Mouse (Mus musculus): ENCODE data around the gene Ly6g6e. TPM values are rescaled to one million over a fixed set of nuclear protein-coding genes. Genes with fewer than 3 reads are reported as not detected.
"Not testable (repeated sequence)": the region's sequence is repeated elsewhere in the genome, so short reads cannot be mapped to it uniquely, and the experiment has no call there.

The Ly6g6e gene
- polyA plus RNA-seq, 1 experiment from 2014 or later, result 0.21 TPM

DNA sequence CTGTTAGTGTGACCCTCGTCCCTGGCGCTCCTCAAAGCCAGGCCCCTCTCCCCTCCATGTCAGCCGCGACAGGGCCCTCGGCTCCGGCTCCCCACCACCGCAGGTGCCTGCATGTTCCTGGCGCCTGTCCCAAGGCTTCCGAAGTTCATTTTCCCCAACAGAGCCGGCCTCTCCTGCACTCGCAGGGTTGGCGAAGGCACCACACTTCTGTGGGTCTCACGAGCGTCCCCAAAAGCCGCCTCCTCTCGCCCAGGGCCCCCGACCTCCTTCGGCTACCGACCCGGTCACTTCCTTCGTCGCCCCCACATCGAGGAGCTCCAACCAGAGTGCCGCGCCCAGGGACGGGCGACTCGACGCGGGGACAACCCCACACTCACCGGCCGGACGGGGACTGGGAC lies 44.0 kb downstream of the Ly6g6e start:
- Histone ChIP-seq H3K9ac (peak overlapping the region; percentile 84), H3K9me3 (no peaks in the 10 kb centered on the region), H3K27me3 (replicated peaks) (no peaks in the 10 kb centered on the region), H3K4me2 (peak overlapping the region; percentile 92), H3K4me1 (peaks cover 27% of the 10 kb centered on the region), H3K27ac (peak overlapping the region; percentile 78), H3K4me3 (peak overlapping the region; percentile 77), H3K36me3 (replicated peaks) (peaks cover 32% of the 10 kb centered on the region)
- no peak for ATAC-seq (replicated peaks)
- under 1% methylated on average over 33 of the region's 33 CpGs for WGBS

DNA sequence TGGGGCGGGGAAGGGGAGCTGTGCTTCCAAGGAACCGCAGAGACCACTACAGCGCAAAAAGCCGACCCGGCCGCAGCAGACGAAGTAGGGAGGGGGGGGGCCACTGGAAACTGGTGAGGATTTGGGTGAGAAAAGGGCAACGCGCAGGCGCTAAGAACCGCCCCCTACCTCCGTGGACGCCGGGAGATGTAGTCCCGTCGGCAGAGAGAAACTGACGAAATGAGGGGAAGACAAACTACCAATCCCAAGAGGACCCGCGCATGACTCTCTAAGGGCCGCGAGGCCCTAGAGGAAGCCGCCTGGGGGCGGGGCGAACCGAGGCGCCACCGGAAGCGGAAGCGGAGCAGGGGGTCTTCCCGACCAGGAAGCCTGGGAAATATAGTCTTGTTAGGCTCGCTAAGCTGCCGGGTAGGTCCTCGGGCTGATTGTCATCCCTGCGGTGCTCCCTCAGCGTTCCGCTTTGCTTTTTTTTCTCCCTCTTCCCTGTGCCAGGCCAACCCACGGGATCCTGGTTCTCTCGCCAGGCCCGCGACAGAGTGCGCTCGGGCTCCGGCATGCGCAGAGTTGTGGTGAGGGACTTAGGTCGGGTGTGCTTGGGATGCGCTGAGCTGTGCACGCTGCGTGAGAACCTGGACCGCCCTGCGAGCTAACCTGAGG lies 44.6 kb downstream of the Ly6g6e start, which contains the start of gene Gpank1:
Gene Gpank1 (plus strand): TSS at position 313 of the 657 bp plus-strand sequence.
- H3K4me3 ChIP-seq, result peak within 1 kb of the TSS; percentile 77
- H3K9me3 ChIP-seq, result no peaks in the 10 kb centered on the region
- H3K27ac ChIP-seq, result peak within 1 kb of the TSS; percentile 90
- H3K36me3 ChIP-seq (replicated peaks), result peaks cover 27% of the 10 kb centered on the region
- peak; percentile 94 for ATAC-seq (replicated peaks)
- H3K4me1 ChIP-seq, result peaks cover 32% of the 10 kb centered on the region
- peak within 1 kb of the TSS; percentile 92 for H3K4me2 ChIP-seq
- H3K27me3 ChIP-seq (replicated peaks), result no peaks in the 10 kb centered on the region
- H3K9ac ChIP-seq, result peak within 1 kb of the TSS; percentile 84
- under 1% methylated on average over 50 of the region's 50 CpGs for WGBS

DNA sequence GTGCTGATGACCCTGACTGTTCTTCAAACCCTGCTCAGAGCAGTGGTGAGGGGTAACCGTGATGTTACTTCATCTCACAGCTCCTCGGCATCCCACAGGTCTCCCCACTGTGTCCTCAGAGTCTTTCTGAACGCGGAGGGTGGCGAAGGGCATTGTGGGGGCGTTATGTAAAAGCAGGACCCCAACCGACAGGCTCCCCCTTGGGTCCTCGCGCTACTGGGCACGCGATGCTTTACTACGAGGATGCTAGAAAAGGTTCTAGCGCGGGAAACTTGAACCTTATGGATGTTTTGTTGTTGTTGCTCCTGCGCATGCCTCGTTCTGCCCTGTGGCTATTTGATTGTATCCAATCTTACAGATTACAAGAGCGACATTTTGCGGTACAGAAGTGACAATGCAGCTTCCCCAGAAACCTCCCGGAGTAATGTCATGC lies 45.2 kb downstream of the Ly6g6e start, which contains the start of gene Csnk2b:
Gene Csnk2b (minus strand): TSS at position 183 of the 433 bp plus-strand sequence.
- Histone ChIP-seq H3K9ac (peak within 1 kb of the TSS; percentile 84), H3K27me3 (replicated peaks) (no peaks in the 10 kb centered on the region), H3K27ac (peak within 1 kb of the TSS; percentile 90), H3K9me3 (no peaks in the 10 kb centered on the region), H3K4me2 (peak within 1 kb of the TSS; percentile 92), H3K4me1 (peaks cover 38% of the 10 kb centered on the region), H3K4me3 (peak within 1 kb of the TSS; percentile 77), H3K36me3 (replicated peaks) (peaks cover 23% of the 10 kb centered on the region)
- no peak; the same call in 1 of the 2 replicates for ATAC-seq (replicated peaks)
- WGBS, result under 1% methylated on average over 19 of the region's 19 CpGs

DNA sequence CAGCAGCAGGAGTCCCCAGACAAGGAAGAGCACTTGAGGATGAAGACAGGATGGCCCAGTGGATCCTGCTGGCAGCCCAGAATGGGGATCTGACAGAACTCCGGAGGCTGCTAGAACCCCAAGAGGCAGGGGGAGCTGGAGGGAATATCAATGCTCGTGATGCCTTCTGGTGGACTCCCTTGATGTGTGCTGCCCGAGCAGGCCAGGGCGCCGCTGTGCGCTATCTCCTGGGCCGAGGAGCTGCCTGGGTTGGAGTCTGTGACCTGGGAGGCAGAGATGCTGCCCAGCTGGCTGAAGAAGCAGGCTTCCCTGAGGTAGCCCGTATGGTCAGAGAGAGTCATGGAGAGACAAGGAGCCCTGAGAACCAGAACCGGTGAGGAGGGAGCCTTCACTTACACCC lies 46.6 kb downstream of the Ly6g6e start:
- H3K27ac ChIP-seq, result not testable (repeated sequence)
- peaks cover 48% of the 10 kb centered on the region for H3K4me1 ChIP-seq

DNA sequence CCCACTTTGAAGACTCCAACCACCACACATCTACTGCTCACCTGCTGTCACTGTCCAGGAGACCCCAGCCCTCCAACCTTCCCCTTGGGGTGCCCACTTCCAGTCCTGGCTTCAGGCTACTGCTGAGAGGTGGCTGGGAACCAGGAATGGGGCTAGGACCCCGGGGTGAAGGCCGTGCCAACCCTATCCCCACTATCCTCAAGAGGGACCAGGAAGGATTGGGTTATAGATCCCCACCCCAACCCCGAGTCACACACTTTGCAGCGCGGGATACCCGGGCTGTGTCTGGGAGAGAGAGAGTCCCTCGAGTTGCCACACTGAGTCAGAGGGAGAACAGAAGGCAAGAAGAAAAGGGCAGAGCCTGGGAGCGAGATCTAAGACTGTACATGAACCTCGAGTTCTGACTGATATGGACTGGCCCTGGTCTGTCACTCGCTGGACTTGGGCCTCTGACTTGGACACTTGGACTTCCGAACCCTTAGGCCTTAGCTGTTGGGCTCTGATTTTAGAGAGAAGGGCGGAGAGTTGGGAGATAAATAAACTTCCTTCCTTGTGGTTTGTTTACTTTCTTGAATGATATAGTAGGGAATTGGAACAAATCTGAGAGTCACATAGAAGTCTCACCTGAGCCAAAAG lies 47.7 kb downstream of the Ly6g6e start:
- H3K9ac ChIP-seq; H3K27me3 ChIP-seq (replicated peaks); H3K9me3 ChIP-seq; H3K4me3 ChIP-seq; H3K4me2 ChIP-seq; ATAC-seq (replicated peaks); H3K27ac ChIP-seq: not testable (repeated sequence)
- WGBS, result 92% methylated on average over 12 of the region's 12 CpGs
- H3K4me1 ChIP-seq, result peaks cover 57% of the 10 kb centered on the region
- peaks cover 10% of the 10 kb centered on the region; the same call in 1 of the 2 replicates for H3K36me3 ChIP-seq (replicated peaks)

More for the DNA sequence above, 46.6 kb downstream of the Ly6g6e start:
- H3K9me3 ChIP-seq; H3K4me3 ChIP-seq; H3K9ac ChIP-seq; H3K27me3 ChIP-seq (replicated peaks); H3K4me2 ChIP-seq; ATAC-seq (replicated peaks): not testable (repeated sequence)
- peaks cover 14% of the 10 kb centered on the region; the same call in 1 of the 2 replicates for H3K36me3 ChIP-seq (replicated peaks)
- WGBS, result 93% methylated on average over 9 of the region's 9 CpGs

DNA sequence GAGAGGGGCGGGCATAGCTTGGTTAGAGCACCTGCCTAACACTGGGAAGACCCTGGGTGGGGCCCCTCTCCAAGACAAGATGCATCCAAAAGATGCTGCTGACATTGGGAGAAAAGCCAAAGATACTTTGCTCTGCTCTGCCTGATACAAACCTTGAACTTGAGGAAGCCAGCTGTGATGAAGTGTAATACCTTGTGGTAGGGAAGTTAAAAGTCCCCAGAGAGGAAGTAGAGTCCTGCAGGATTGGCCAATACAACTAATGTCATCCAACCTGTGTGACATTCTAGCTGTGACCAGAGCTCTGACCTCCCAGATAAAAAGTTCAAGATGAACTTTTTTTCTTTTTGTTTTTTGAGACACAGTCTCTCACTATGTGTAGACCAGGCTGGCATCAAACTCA lies 48.4 kb downstream of the Ly6g6e start:
- no peaks in the 10 kb centered on the region for H3K9me3 ChIP-seq
- H3K27me3 ChIP-seq (replicated peaks), result no peaks in the 10 kb centered on the region
- H3K4me1 ChIP-seq, result peaks cover 51% of the 10 kb centered on the region
- peak overlapping the region; percentile 77; the same call in 1 of the 2 replicates for H3K9ac ChIP-seq
- no peak overlapping the region for H3K27ac ChIP-seq
- no peak for ATAC-seq (replicated peaks)
- WGBS, result 100% methylated on average over 1 of the region's 1 CpGs
- H3K4me3 ChIP-seq, result no peak overlapping the region
- peaks cover 7% of the 10 kb centered on the region; the same call in 1 of the 2 replicates for H3K36me3 ChIP-seq (replicated peaks)
- H3K4me2 ChIP-seq, result 0 out of 2 replicates have a peak overlapping the region, but pooled peaks have one; percentile 65

DNA sequence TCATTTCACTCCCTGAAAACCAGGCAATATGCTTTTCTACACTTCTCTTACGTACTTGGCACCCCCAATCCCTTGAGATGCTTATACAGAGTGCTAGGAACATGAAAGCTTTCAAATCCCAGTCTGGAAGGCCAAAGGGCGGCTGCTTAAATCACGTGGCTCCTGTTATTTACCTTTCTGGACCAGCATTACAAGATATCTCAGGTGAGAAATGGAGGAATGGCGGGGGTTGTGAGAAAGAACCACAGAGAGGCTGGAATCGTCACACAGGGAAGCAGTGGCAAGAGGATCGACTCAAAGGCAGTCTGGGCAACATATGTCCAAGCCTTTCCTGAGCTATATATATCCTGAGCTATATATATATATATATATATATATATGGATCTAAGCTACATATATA lies 48.9 kb downstream of the Ly6g6e start:
- Histone ChIP-seq H3K27me3 (replicated peaks) (no peaks in the 10 kb centered on the region), H3K4me3 (peak overlapping the region; percentile 63), H3K36me3 (replicated peaks) (peaks cover 7% of the 10 kb centered on the region; the same call in 1 of the 2 replicates), H3K9me3 (no peaks in the 10 kb centered on the region), H3K4me2 (peak overlapping the region; percentile 65), H3K9ac (peak overlapping the region; percentile 77), H3K27ac (peak overlapping the region; percentile 71), H3K4me1 (peaks cover 46% of the 10 kb centered on the region)
- no peak for ATAC-seq (replicated peaks)
- 32% methylated on average over 6 of the region's 6 CpGs for WGBS

DNA sequence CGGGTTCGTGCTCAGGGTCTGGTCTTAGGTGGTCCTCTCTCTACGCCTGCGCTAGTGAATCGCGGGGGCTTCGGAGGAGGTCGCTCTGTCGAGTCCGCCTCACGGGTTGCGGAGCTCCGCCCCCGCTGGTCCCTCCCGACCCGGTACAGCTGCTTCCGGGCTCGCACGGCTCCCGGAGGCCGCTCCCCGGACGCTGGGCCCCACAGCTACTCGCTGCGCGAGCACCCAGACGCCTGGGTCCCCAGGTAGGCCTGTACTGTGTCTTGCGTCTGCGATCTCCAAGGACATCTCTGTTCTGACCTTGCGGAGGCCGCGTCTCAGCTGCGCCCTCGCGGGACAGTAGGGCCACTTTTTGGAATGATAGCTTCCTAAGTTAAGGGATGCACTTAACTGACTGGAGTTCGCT lies 49.5 kb downstream of the Ly6g6e start, which contains the start of gene D17H6S53E:
Gene D17H6S53E (plus strand): TSS at position 168 of the 406 bp plus-strand sequence.
- no peaks in the 10 kb centered on the region for H3K27me3 ChIP-seq (replicated peaks)
- H3K4me2 ChIP-seq, result peak within 1 kb of the TSS; percentile 65
- no peaks in the 10 kb centered on the region for H3K9me3 ChIP-seq
- peaks cover 45% of the 10 kb centered on the region for H3K4me1 ChIP-seq
- H3K4me3 ChIP-seq, result peak within 1 kb of the TSS; percentile 63
- H3K27ac ChIP-seq, result peak within 1 kb of the TSS; percentile 71
- H3K36me3 ChIP-seq (replicated peaks), result peaks cover 7% of the 10 kb centered on the region; the same call in 1 of the 2 replicates
- H3K9ac ChIP-seq, result peak within 1 kb of the TSS; percentile 77
- 1% methylated on average over 36 of the region's 36 CpGs for WGBS
- peak; percentile 31; the same call in 1 of the 2 replicates for ATAC-seq (replicated peaks)

DNA sequence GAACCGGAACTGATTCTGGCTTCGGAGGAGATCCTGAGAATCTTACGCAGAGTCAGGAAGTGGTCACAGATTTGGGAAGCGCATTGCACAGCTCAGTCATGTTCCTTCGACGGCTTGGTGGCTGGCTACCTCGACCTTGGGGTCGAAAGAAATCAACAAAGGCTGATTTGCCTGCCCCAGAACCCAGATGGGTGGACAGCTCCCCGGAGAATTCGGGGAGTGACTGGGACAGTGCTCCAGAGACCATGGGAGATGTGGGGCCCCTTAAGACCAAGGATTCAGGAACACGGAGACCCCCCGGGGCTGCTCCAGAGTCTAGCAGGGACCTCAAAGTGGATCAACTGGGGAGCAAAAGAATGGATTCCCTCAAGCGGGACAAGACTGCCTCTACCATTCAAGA lies 50.3 kb downstream of the Ly6g6e start:
- no peaks in the 10 kb centered on the region for H3K27me3 ChIP-seq (replicated peaks)
- H3K36me3 ChIP-seq (replicated peaks), result peaks cover 7% of the 10 kb centered on the region; the same call in 1 of the 2 replicates
- no peak overlapping the region for H3K27ac ChIP-seq
- ATAC-seq (replicated peaks), result no peak
- peaks cover 45% of the 10 kb centered on the region for H3K4me1 ChIP-seq
- H3K4me3 ChIP-seq, result peak overlapping the region; percentile 63
- peak overlapping the region; percentile 65 for H3K4me2 ChIP-seq
- H3K9me3 ChIP-seq, result no peaks in the 10 kb centered on the region
- H3K9ac ChIP-seq, result peak overlapping the region; percentile 77; the same call in 1 of the 2 replicates
- WGBS, result 70% methylated on average over 13 of the region's 13 CpGs

Other genes starting within 250 kb of the Ly6g6e start
- 41.2 and 50.4 TPM in 2 replicates for gene Stk19, start 240.0 kb upstream of the Ly6g6e start, polyA plus RNA-seq (2015; fragmentation: Nextera tagmentation; extraction: Ambion mirVana)
- 75.0 and 79.1 TPM in 2 replicates for gene Dxo, start 239.9 kb upstream of the Ly6g6e start, polyA plus RNA-seq (2015; fragmentation: Nextera tagmentation; extraction: Ambion mirVana)
- 67.4 and 73.8 TPM in 2 replicates for gene Skiv2l, start 226.7 kb upstream of the Ly6g6e start, polyA plus RNA-seq (2015; fragmentation: Nextera tagmentation; extraction: Ambion mirVana)
- gene Nelfe, start 226.5 kb upstream of the Ly6g6e start, polyA plus RNA-seq (2015; fragmentation: Nextera tagmentation; extraction: Ambion mirVana), result 76.3 and 82.3 TPM in 2 replicates
- gene Cfb, start 214.4 kb upstream of the Ly6g6e start, polyA plus RNA-seq (2015; fragmentation: Nextera tagmentation; extraction: Ambion mirVana), result 2.6 and 3.3 TPM in 2 replicates
- gene Zbtb12, start 197.4 kb upstream of the Ly6g6e start, polyA plus RNA-seq (2015; fragmentation: Nextera tagmentation; extraction: Ambion mirVana), result 17.4 and 17.5 TPM in 2 replicates
- 0.18 TPM in 1 of 2 replicates, not detected in the other for gene Gm20547, start 194.9 kb upstream of the Ly6g6e start, polyA plus RNA-seq (2015; fragmentation: Nextera tagmentation; extraction: Ambion mirVana)
- gene C2, start 178.6 kb upstream of the Ly6g6e start, polyA plus RNA-seq (2015; fragmentation: Nextera tagmentation; extraction: Ambion mirVana), result 2.1 and 3.1 TPM in 2 replicates
- 113 and 119 TPM in 2 replicates for gene Ehmt2, start 178.4 kb upstream of the Ly6g6e start, polyA plus RNA-seq (2015; fragmentation: Nextera tagmentation; extraction: Ambion mirVana)
- not detected in 2 replicates for gene Slc44a4, start 162.4 kb upstream of the Ly6g6e start, polyA plus RNA-seq (2015; fragmentation: Nextera tagmentation; extraction: Ambion mirVana)
- 36.1 and 41.1 TPM in 2 replicates for gene Neu1, start 145.6 kb upstream of the Ly6g6e start, polyA plus RNA-seq (2015; fragmentation: Nextera tagmentation; extraction: Ambion mirVana)
- 0.24 and 0.31 TPM in 2 replicates for gene Hspa1b, start 117.7 kb upstream of the Ly6g6e start, polyA plus RNA-seq (2015; fragmentation: Nextera tagmentation; extraction: Ambion mirVana)
- not detected in 2 replicates for gene Gm20481, start 107.0 kb upstream of the Ly6g6e start, polyA plus RNA-seq (2015; fragmentation: Nextera tagmentation; extraction: Ambion mirVana)
- 12.7 and 13.3 TPM in 2 replicates for gene Hspa1a, start 104.7 kb upstream of the Ly6g6e start, polyA plus RNA-seq (2015; fragmentation: Nextera tagmentation; extraction: Ambion mirVana)
- gene Hspa1l, start 104.2 kb upstream of the Ly6g6e start, polyA plus RNA-seq (2015; fragmentation: Nextera tagmentation; extraction: Ambion mirVana), result 1.2 and 1.5 TPM in 2 replicates
- 103 and 111 TPM in 2 replicates for gene Lsm2, start 95.0 kb upstream of the Ly6g6e start, polyA plus RNA-seq (2015; fragmentation: Nextera tagmentation; extraction: Ambion mirVana)
- 63.1 and 70.2 TPM in 2 replicates for gene Vars, start 75.9 kb upstream of the Ly6g6e start, polyA plus RNA-seq (2015; fragmentation: Nextera tagmentation; extraction: Ambion mirVana)
- 0.06 and 0.15 TPM in 2 replicates for gene Vwa7, start 60.3 kb upstream of the Ly6g6e start, polyA plus RNA-seq (2015; fragmentation: Nextera tagmentation; extraction: Ambion mirVana)
- gene Sapcd1, start 48.9 kb upstream of the Ly6g6e start, polyA plus RNA-seq (2015; fragmentation: Nextera tagmentation; extraction: Ambion mirVana), result 2.5 and 2.7 TPM in 2 replicates
- gene Msh5, start 30.2 kb upstream of the Ly6g6e start, polyA plus RNA-seq (2015; fragmentation: Nextera tagmentation; extraction: Ambion mirVana), result 1.6 and 3.3 TPM in 2 replicates
- 62.4 and 72.1 TPM in 2 replicates for gene Clic1, start 26.9 kb upstream of the Ly6g6e start, polyA plus RNA-seq (2015; fragmentation: Nextera tagmentation; extraction: Ambion mirVana)
- 337 and 380 TPM in 2 replicates for gene Ddah2, start 17.9 kb upstream of the Ly6g6e start, polyA plus RNA-seq (2015; fragmentation: Nextera tagmentation; extraction: Ambion mirVana)
- 0.31 TPM in 1 of 2 replicates, not detected in the other for gene Ly6g6c, start 11.5 kb upstream of the Ly6g6e start, polyA plus RNA-seq (2015; fragmentation: Nextera tagmentation; extraction: Ambion mirVana)
- gene Mpig6b, start 10.7 kb upstream of the Ly6g6e start, polyA plus RNA-seq (2015; fragmentation: Nextera tagmentation; extraction: Ambion mirVana), result 0.21 and 0.43 TPM in 2 replicates
- gene Ly6g6d, start 1.2 kb downstream of the Ly6g6e start, polyA plus RNA-seq (2015; fragmentation: Nextera tagmentation; extraction: Ambion mirVana), result 1.9 and 2.5 TPM in 2 replicates
- not detected in 2 replicates for gene Ly6g6f, start 8.7 kb downstream of the Ly6g6e start, polyA plus RNA-seq (2015; fragmentation: Nextera tagmentation; extraction: Ambion mirVana)
- 105 and 113 TPM in 2 replicates for gene Abhd16a, start 12.4 kb downstream of the Ly6g6e start, polyA plus RNA-seq (2015; fragmentation: Nextera tagmentation; extraction: Ambion mirVana)
- not detected in 2 replicates for gene Ly6g5c, start 31.4 kb downstream of the Ly6g6e start, polyA plus RNA-seq (2015; fragmentation: Nextera tagmentation; extraction: Ambion mirVana)
- gene Ly6g5b, start 38.5 kb downstream of the Ly6g6e start, polyA plus RNA-seq (2015; fragmentation: Nextera tagmentation; extraction: Ambion mirVana), result 1.1 and 2.2 TPM in 2 replicates
- 25.9 and 28.9 TPM in 2 replicates for gene Gpank1, start 44.6 kb downstream of the Ly6g6e start, polyA plus RNA-seq (2015; fragmentation: Nextera tagmentation; extraction: Ambion mirVana)
- gene Csnk2b, start 45.2 kb downstream of the Ly6g6e start, polyA plus RNA-seq (2015; fragmentation: Nextera tagmentation; extraction: Ambion mirVana), result 316 and 319 TPM in 2 replicates
- 8.3 and 9.6 TPM in 2 replicates for gene D17H6S53E, start 49.5 kb downstream of the Ly6g6e start, polyA plus RNA-seq (2015; fragmentation: Nextera tagmentation; extraction: Ambion mirVana)
- gene Apom, start 55.1 kb downstream of the Ly6g6e start, polyA plus RNA-seq (2015; fragmentation: Nextera tagmentation; extraction: Ambion mirVana), result 0.56 and 1.4 TPM in 2 replicates
- 82.9 and 83.4 TPM in 2 replicates for gene Bag6, start 58.3 kb downstream of the Ly6g6e start, polyA plus RNA-seq (2015; fragmentation: Nextera tagmentation; extraction: Ambion mirVana)
- gene Prrc2a, start 88.0 kb downstream of the Ly6g6e start, polyA plus RNA-seq (2015; fragmentation: Nextera tagmentation; extraction: Ambion mirVana), result 188 and 203 TPM in 2 replicates
- gene Aif1, start 99.2 kb downstream of the Ly6g6e start, polyA plus RNA-seq (2015; fragmentation: Nextera tagmentation; extraction: Ambion mirVana), result 7.3 and 8.2 TPM in 2 replicates
- 7.6 and 9.2 TPM in 2 replicates for gene Lst1, start 111.5 kb downstream of the Ly6g6e start, polyA plus RNA-seq (2015; fragmentation: Nextera tagmentation; extraction: Ambion mirVana)
- 0.58 and 0.78 TPM in 2 replicates for gene Ltb, start 117.5 kb downstream of the Ly6g6e start, polyA plus RNA-seq (2015; fragmentation: Nextera tagmentation; extraction: Ambion mirVana)
- not detected in 2 replicates for gene Tnf, start 125.1 kb downstream of the Ly6g6e start, polyA plus RNA-seq (2015; fragmentation: Nextera tagmentation; extraction: Ambion mirVana)
- gene Lta, start 128.4 kb downstream of the Ly6g6e start, polyA plus RNA-seq (2015; fragmentation: Nextera tagmentation; extraction: Ambion mirVana), result 0.32 and 0.69 TPM in 2 replicates
- gene Gm16181, start 143.9 kb downstream of the Ly6g6e start, polyA plus RNA-seq (2015; fragmentation: Nextera tagmentation; extraction: Ambion mirVana), result 1.6 TPM in 1 of 2 replicates, not detected in the other
- gene Atp6v1g2, start 156.8 kb downstream of the Ly6g6e start, polyA plus RNA-seq (2015; fragmentation: Nextera tagmentation; extraction: Ambion mirVana), result 94.4 and 100 TPM in 2 replicates
- gene Nfkbil1, start 158.9 kb downstream of the Ly6g6e start, polyA plus RNA-seq (2015; fragmentation: Nextera tagmentation; extraction: Ambion mirVana), result 11.7 and 11.8 TPM in 2 replicates
- 379 and 391 TPM in 2 replicates for gene Ddx39b, start 164.8 kb downstream of the Ly6g6e start, polyA plus RNA-seq (2015; fragmentation: Nextera tagmentation; extraction: Ambion mirVana)
- 93.4 and 105 TPM in 2 replicates for gene H2-D1, start 185.8 kb downstream of the Ly6g6e start, polyA plus RNA-seq (2015; fragmentation: Nextera tagmentation; extraction: Ambion mirVana)
- 0.54 and 0.70 TPM in 2 replicates for gene H2-Q1, start 243.5 kb downstream of the Ly6g6e start, polyA plus RNA-seq (2015; fragmentation: Nextera tagmentation; extraction: Ambion mirVana)

Measured in midbrain, embryonic 15.5 days (tissue).